ENCODE assay signal across 19 mouse cellular contexts in genomic region chr3:28226181-28226580, GRCm38 (mm10). TPM values are rescaled to one million over a fixed set of nuclear protein-coding genes. Genes with fewer than 3 reads are reported as not detected.
DNase-seq lines count a peak whose midpoint lies in the region; ATAC-seq and TF ChIP-seq lines count a peak whose summit lies in the region.
"Had no signal": no experiment of that assay in that cellular context is flagged by ENCODE, and none has a peak within 500 bp of the region (broad histone marks: within the 10 kb centered on the region; RNA-seq: fewer than 3 reads in every experiment).

No protein-coding gene starts in this region.

- peak; percentile 22 for DNase-seq in gastrocnemius, adult 2 months
- no peak for DNase-seq in gastrocnemius, adult 8-10 months (ENCODE audit: low spot score in 2 of 2)
- no peak for DNase-seq in hindbrain, postnatal 0 days (ENCODE audit: low spot score)
- DNase-seq in testis, postnatal 14 days (ENCODE audit: low spot score): peak; percentile 66
- DNase-seq: adrenal gland, adult 8-10 months; adrenal gland, postnatal 25 days; B cell, adult 2 months; gastrocnemius, postnatal 10 days; gastrocnemius, postnatal 36 days had no signal

- no peak overlapping the region for H3K9ac ChIP-seq in hindbrain, postnatal 0 days (replicated peaks; ENCODE audit: low read length)
- H3K9ac ChIP-seq in hindbrain, embryonic 13.5 days: no peak overlapping the region
- no peak overlapping the region for H3K9ac ChIP-seq in liver, embryonic 12.5 days
- H3K9ac ChIP-seq: embryonic facial prominence, embryonic 12.5 days; embryonic facial prominence, embryonic 15.5 days; forebrain, postnatal 0 days had no signal

- no peak overlapping the region for H3ac ChIP-seq in C2C12 (ENCODE audit: control insufficient read depth, insufficient read length, low read depth)

- no peaks in the 10 kb centered on the region for H3K36me3 ChIP-seq in hindbrain, postnatal 0 days (ENCODE audit: insufficient read depth, low read length)
- H3K36me3 ChIP-seq in hindbrain, embryonic 13.5 days: no peaks in the 10 kb centered on the region
- no peaks in the 10 kb centered on the region for H3K36me3 ChIP-seq in C2C12 (ENCODE audit: control insufficient read depth, insufficient read depth)
- H3K36me3 ChIP-seq in liver, embryonic 12.5 days: no peaks in the 10 kb centered on the region
- H3K36me3 ChIP-seq: embryonic facial prominence, embryonic 12.5 days; embryonic facial prominence, embryonic 15.5 days had no signal

- WGBS in hindbrain, postnatal 0 days: 82% methylated on average over 19 of the region's 19 CpGs
- 83% methylated on average over 19 of the region's 19 CpGs for WGBS in hindbrain, embryonic 13.5 days
- 79% methylated on average over 19 of the region's 19 CpGs for whole genome bisulfite sequencing in liver, embryonic 12.5 days (ENCODE audit: insufficient replicate concordance)

- H3K4me1 ChIP-seq in hindbrain, postnatal 0 days (ENCODE audit: insufficient read depth, low read length): peaks cover 5% of the 10 kb centered on the region; the same call in 1 of the 2 replicates
- H3K4me1 ChIP-seq in hindbrain, embryonic 13.5 days (replicated peaks): peaks cover 16% of the 10 kb centered on the region
- peaks cover 21% of the 10 kb centered on the region for H3K4me1 ChIP-seq in liver, embryonic 12.5 days
- H3K4me1 ChIP-seq: embryonic facial prominence, embryonic 15.5 days had no signal

- H3K4me3 ChIP-seq in gastrocnemius, adult 2 months: no peak overlapping the region
- no peak overlapping the region for H3K4me3 ChIP-seq in hindbrain, postnatal 0 days (ENCODE audit: low read length)
- no peak overlapping the region for H3K4me3 ChIP-seq in hindbrain, embryonic 13.5 days
- no peak overlapping the region for H3K4me3 ChIP-seq in C2C12 (ENCODE audit: insufficient read depth, poor library complexity, severe bottlenecking)
- H3K4me3 ChIP-seq in liver, embryonic 12.5 days: no peak overlapping the region
- H3K4me3 ChIP-seq: embryonic facial prominence, embryonic 12.5 days; embryonic facial prominence, embryonic 15.5 days had no signal

- H3K27me3 ChIP-seq in hindbrain, postnatal 0 days (ENCODE audit: insufficient read depth, low read length): no peaks in the 10 kb centered on the region
- no peaks in the 10 kb centered on the region for H3K27me3 ChIP-seq in hindbrain, embryonic 13.5 days
- H3K27me3 ChIP-seq in C2C12 (ENCODE audit: control insufficient read depth, insufficient read depth, insufficient read length): no peaks in the 10 kb centered on the region
- no peaks in the 10 kb centered on the region for H3K27me3 ChIP-seq in liver, embryonic 12.5 days (replicated peaks)
- H3K27me3 ChIP-seq: embryonic facial prominence, embryonic 12.5 days; embryonic facial prominence, embryonic 15.5 days had no signal

- no peaks in the 10 kb centered on the region for H3K79me3 ChIP-seq in C2C12 (ENCODE audit: low read depth)

- H3K79me2 ChIP-seq in C2C12 (ENCODE audit: control insufficient read depth, insufficient read depth): no peaks in the 10 kb centered on the region

- no peak for TF ChIP-seq CTCF in gastrocnemius, adult 2 months (IDR thresholded peaks at IDR 0.05)
- TF ChIP-seq CTCF in hindbrain, postnatal 0 days (IDR thresholded peaks at IDR 0.05; ENCODE audit: low read depth): no peak
- no peak for TF ChIP-seq CTCF in C2C12 (IDR thresholded peaks at IDR 0.05; ENCODE audit: control insufficient read depth, insufficient read depth, insufficient read length)

- no peak overlapping the region for H3K4me2 ChIP-seq in hindbrain, postnatal 0 days (ENCODE audit: low read depth, low read length)
- H3K4me2 ChIP-seq in hindbrain, embryonic 13.5 days: no peak overlapping the region
- H3K4me2 ChIP-seq in liver, embryonic 12.5 days: no peak overlapping the region
- H3K4me2 ChIP-seq: embryonic facial prominence, embryonic 12.5 days; embryonic facial prominence, embryonic 15.5 days; heart, embryonic 11.5 days had no signal

- H3K27ac ChIP-seq in gastrocnemius, adult 2 months: no peak overlapping the region
- peak overlapping the region; percentile 52; the same call in 1 of the 2 replicates for H3K27ac ChIP-seq in hindbrain, postnatal 0 days
- H3K27ac ChIP-seq in hindbrain, embryonic 13.5 days: no peak overlapping the region
- H3K27ac ChIP-seq in liver, embryonic 12.5 days: no peak overlapping the region
- H3K27ac ChIP-seq: embryonic facial prominence, embryonic 12.5 days; embryonic facial prominence, embryonic 15.5 days had no signal

- H3K9me3 ChIP-seq in hindbrain, postnatal 0 days (ENCODE audit: low read length): no peaks in the 10 kb centered on the region
- H3K9me3 ChIP-seq in hindbrain, embryonic 13.5 days: no peaks in the 10 kb centered on the region
- H3K9me3 ChIP-seq in liver, embryonic 12.5 days (replicated peaks): no peaks in the 10 kb centered on the region
- H3K9me3 ChIP-seq: embryonic facial prominence, embryonic 12.5 days; embryonic facial prominence, embryonic 15.5 days had no signal

- intact Hi-C loops in gastrocnemius, adult 2 months (cut with DNase I): no loop called here

- no peak for ATAC-seq in hindbrain, postnatal 0 days
- ATAC-seq in hindbrain, embryonic 13.5 days (ENCODE audit: low FRiP score): no peak
- ATAC-seq in liver, embryonic 12.5 days: no peak
- ATAC-seq: CD4-positive, CD25-positive, alpha-beta regulatory T cell, adult 4 months; inflammation-experienced regulatory T-cells, adult 6 months; intestine, embryonic 16.5 days had no signal

TF ChIP-seq in C2C12, 6 proteins besides CTCF, POLR2A, EP300 and RAD21:
- TF ChIP-seq USF1 (IDR thresholded peaks at IDR 0.05; ENCODE audit: low read depth): peak; percentile 12
- TF ChIP-seq MAX (IDR thresholded peaks at IDR 0.05): no peak
- TF ChIP-seq MYOG (IDR thresholded peaks at IDR 0.05; ENCODE audit: control insufficient read depth, extremely low read depth, insufficient read length): no peak

RNA-seq across cellular contexts. Expression of gene Tnik, which starts 36.8 kb away (rescaled TPM):
- 10 to 100 TPM; 38.8 to 42.7 TPM for total RNA-seq in gastrocnemius, adult 2 months (2021)
- 10 to 100 TPM; 21.9 to 29.9 (median 27.9) TPM for total RNA-seq in gastrocnemius, adult 8-10 months (2022)
- 98.1 and 105 TPM in 2 replicates for total RNA-seq in hindbrain, postnatal 0 days (2014; rRNA removed)
- 61.7 and 63.2 TPM in 2 replicates for polyA plus RNA-seq in hindbrain, postnatal 0 days (2015; fragmentation: Nextera tagmentation; extraction: Ambion mirVana)
- 70.7 and 73.6 TPM in 2 replicates for polyA plus RNA-seq in hindbrain, embryonic 13.5 days (2015; fragmentation: Nextera tagmentation; extraction: Ambion mirVana)
- 0.21 TPM for polyA plus RNA-seq in C2C12 (2012; fragmentation: generic; extraction: Trizol)
- polyA plus RNA-seq in liver, embryonic 12.5 days (2016; fragmentation: Nextera tagmentation; extraction: Ambion mirVana): 5.2 and 5.4 TPM in 2 replicates

Comparison
In these comparisons a context has a peak if more than half of its experiments do, and no peak if none do; other contexts are left out.
1. DNase-seq: peak in gastrocnemius, adult 2 months (single experiment) and testis, postnatal 14 days (single experiment); none in gastrocnemius, adult 8-10 months (0 of 2) and hindbrain, postnatal 0 days (single experiment).